Mouse (Mus musculus) bone marrow, adult 2 months (tissue): ENCODE data around the gene Ndrg3. TPM values are rescaled to one million over a fixed set of nuclear protein-coding genes. Genes with fewer than 3 reads are reported as not detected.
"Not testable (repeated sequence)": the region's sequence is repeated elsewhere in the genome, so short reads cannot be mapped to it uniquely, and the experiment has no call there.

ENCODE experiments used
- H3K27ac ChIP-seq: fragments of 200-500 bp; 2 replicates; pipeline ENCODE4 v1.5.1; 2012; ENCODE audit warnings: low read depth, mild to moderate bottlenecking, control low read depth, inconsistent platforms, low read length; ENCODE audit not compliant: control insufficient read depth, poor library complexity, insufficient read depth
- H3K4me1 ChIP-seq: fragments of 200-500 bp; 2 replicates; pipeline ENCODE4 v1.6.1; 2011; ENCODE audit warnings: low read length; ENCODE audit not compliant: control insufficient read depth, insufficient read depth
- H3K4me3 ChIP-seq: fragments of 200-500 bp; replicated peaks from 2 replicates; pipeline ENCODE3; 2011; ENCODE audit warnings: mild to moderate bottlenecking, low read depth, low read length, control low read depth; ENCODE audit not compliant: control insufficient read depth
- CTCF ChIP-seq: fragments of 200-500 bp; IDR thresholded peaks from 2 replicates; pipeline ENCODE4 v1.5.1; 2011; ENCODE audit warnings: low read length, control low read depth; ENCODE audit not compliant: control insufficient read depth, insufficient read depth
- POLR2A ChIP-seq: fragments of 200-500 bp; IDR thresholded peaks from 2 replicates; pipeline ENCODE4 v1.6.1; 2011; ENCODE audit warnings: low read depth, mild to moderate bottlenecking, control low read depth, low read length, borderline replicate concordance; ENCODE audit not compliant: control insufficient read depth
- WGBS: fragments of 180-500 bp; shearing (Covaris S2); methylation state at CpG from one replicate; pipeline ENCODE4 v1.1.7; 2018; 5-methylcytosine and 5-hydroxymethylcytosine counted together
- polyA plus RNA-seq: library from polyadenylated mRNA; stranded (reverse); fragments of >200 nt; gene quantifications from 2 replicates; pipeline ENCODE4 v1.2.4, GENCODE M21; 2011; ENCODE audit warnings: low replicate concordance; ENCODE audit not compliant: missing spikeins, insufficient read depth, insufficient read length

Ndrg3 gene
- polyA plus RNA-seq, 1 experiment = 17.1 TPM

- TF ChIP-seq POLR2A (no peak), CTCF (no peak)
- no peak overlapping the region for H3K4me3 ChIP-seq
- WGBS = 40% methylated on average over 9 of the region's 9 CpGs
- H3K27ac ChIP-seq = no peak overlapping the region
- no peaks in the 10 kb centered on the region; the same call in 1 of the 2 replicates for H3K4me1 ChIP-seq
Observed at GRCm38 (mm10) chr2:156896384-156896914, 95.4 kb downstream of the Ndrg3 start.

GRCm38 (mm10) chr2:156894496-156895265, 97.2 kb downstream of the Ndrg3 start:
- TF ChIP-seq POLR2A (no peak), CTCF (no peak)
- Histone ChIP-seq H3K4me3 (no peak overlapping the region), H3K27ac (no peak overlapping the region), H3K4me1 (no peaks in the 10 kb centered on the region; the same call in 1 of the 2 replicates)
- 67% methylated on average over 15 of the region's 15 CpGs for WGBS

GRCm38 (mm10) chr2:156892821-156893220, 99.0 kb downstream of the Ndrg3 start:
- H3K27ac ChIP-seq = no peak overlapping the region
- no peaks in the 10 kb centered on the region; the same call in 1 of the 2 replicates for H3K4me1 ChIP-seq
- no peak overlapping the region for H3K4me3 ChIP-seq
- TF ChIP-seq CTCF (no peak), POLR2A (no peak)
- 86% methylated on average over 6 of the region's 6 CpGs for WGBS

DNA sequence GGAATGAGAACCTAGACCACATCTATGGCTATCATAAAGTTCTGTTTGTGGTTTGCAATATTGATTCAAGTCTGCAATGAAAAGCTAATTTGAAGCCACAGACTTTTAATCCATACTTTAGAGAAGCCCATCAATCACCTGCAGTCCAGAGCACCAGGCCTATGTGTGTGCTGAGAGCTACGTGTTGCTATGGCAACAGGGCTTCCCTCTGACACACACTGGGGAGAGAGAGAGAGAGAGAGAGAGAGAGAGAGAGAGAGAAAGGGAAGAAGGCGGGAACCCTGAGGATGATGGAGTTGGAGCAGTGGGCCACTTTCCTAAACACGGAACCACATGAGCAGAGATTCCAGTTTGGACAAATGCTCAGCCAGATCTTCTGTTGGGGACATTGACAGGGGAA, 99.6 kb downstream of the Ndrg3 start:
- Histone ChIP-seq H3K4me1 (no peaks in the 10 kb centered on the region; the same call in 1 of the 2 replicates), H3K27ac (no peak overlapping the region), H3K4me3 (no peak overlapping the region)
- no peak for TF ChIP-seq CTCF
- TF ChIP-seq POLR2A = no peak
- WGBS = 66% methylated on average over 3 of the region's 3 CpGs

DNA sequence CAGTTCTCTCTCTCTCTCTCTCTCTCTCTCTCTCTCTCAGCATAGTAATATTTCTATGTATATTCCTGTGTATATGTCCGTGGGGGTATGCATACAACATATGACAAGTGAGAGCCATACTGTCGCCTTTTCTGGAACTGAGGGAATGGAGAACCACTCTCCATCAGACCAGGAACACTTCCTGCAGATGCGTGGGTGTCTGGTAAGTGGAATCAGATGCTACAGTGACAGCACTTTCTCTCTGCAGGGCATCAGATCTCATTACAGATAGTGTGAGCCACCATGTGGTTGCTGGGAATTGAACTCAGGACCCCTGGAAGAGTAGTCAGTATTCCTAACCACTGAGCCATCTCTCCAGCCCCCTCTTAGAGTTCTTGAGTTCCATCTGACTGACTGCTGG, 103.4 kb downstream of the Ndrg3 start:
- no peak overlapping the region for H3K27ac ChIP-seq
- TF ChIP-seq POLR2A (no peak), CTCF (no peak)
- no peak overlapping the region for H3K4me3 ChIP-seq
- WGBS = 68% methylated on average over 3 of the region's 3 CpGs
- H3K4me1 ChIP-seq = peaks cover 2% of the 10 kb centered on the region; the same call in 1 of the 2 replicates

DNA sequence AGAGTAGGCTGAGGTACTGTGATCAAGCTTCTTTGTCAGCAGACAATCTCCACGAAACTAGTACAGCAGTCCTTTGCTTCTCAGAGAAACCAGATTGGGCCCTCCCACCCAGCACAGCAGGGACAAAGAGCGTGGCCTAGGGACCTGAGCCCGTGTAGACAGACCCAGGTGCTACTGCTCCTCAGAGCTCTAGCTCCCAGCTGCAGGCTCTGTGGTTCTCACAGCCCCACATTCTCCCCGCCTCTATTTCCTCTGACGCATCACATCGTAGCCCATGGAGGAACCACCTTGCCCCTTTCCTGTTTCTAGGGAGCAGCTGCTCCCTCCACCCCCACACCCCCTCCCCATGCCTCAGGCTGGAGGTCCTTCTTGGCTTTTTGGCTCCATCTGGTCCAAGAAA, 104.8 kb downstream of the Ndrg3 start, which contains the start of gene Sla2:
TSS of gene Sla2 (minus strand) at position 176 of the 400 bp plus-strand sequence.
- Histone ChIP-seq H3K27ac (peak within 1 kb of the TSS; percentile 16; the same call in 1 of the 2 replicates), H3K4me1 (peaks cover 2% of the 10 kb centered on the region; the same call in 1 of the 2 replicates)
- no peak for TF ChIP-seq CTCF
- peak; percentile 47; the same call in 1 of the 2 replicates for TF ChIP-seq POLR2A

GRCm38 (mm10) chr2:156886084-156886631, 105.7 kb downstream of the Ndrg3 start:
- Histone ChIP-seq H3K4me1 (peaks cover 2% of the 10 kb centered on the region; the same call in 1 of the 2 replicates), H3K27ac (no peak overlapping the region), H3K4me3 (peak overlapping the region; percentile 51)
- 25% methylated on average over 10 of the region's 10 CpGs for WGBS
- TF ChIP-seq POLR2A = no peak

More for the DNA sequence above, 104.8 kb downstream of the Ndrg3 start, which contains the start of gene Sla2:
- WGBS = 6% methylated on average over 6 of the region's 6 CpGs
- H3K4me3 ChIP-seq = peak within 1 kb of the TSS; percentile 51

DNA sequence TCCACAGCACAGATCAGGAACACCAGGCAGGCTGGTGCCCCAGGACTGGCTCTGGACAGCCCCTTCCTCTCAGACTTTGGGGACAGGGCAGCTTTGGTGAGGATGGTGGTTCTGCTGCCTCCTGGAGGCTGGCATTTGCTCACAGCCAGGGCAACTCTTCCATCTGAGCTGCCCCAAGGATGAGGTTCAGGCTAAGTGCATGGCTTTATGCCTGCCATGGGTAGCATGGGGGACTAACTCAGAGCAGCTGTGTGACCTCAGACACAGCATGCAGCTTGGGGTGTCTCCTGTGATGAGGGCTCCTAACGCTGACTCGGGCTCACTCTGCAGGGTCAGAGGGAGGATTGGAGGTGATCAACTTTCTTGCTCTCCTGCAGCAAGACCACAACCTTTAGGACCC, 106.2 kb downstream of the Ndrg3 start:
- H3K4me3 ChIP-seq = peak overlapping the region; percentile 26
- WGBS = 28% methylated on average over 2 of the region's 2 CpGs
- not testable (repeated sequence) for H3K27ac ChIP-seq, H3K4me1 ChIP-seq
